Mouse (Mus musculus): ENCODE results near the gene Rpn2.

DNA sequence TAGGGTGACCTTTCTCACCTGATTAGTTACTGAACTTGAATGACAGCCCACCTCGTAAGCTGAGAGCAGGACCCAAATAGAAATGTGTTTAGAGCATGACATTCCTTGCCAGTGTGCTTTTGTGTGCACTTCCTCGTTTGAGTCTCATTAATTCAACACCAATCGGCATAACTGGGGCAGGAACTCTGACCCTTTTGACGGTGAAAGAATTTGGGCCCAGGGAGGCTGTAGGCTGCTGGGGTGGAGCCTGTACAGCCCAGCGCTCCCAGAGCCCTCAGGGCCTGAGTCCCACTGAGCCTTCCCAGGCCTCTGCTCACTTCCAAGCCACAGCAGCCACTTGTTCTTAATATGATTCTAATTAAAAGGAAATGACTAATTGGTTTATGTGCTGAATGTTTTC, 42.1 kb downstream of the Rpn2 start:
- no peak for TF ChIP-seq CTCF (IDR thresholded peaks at IDR 0.05; ENCODE audit: low read depth, low read length)
- no peak for TF ChIP-seq POLR2A (IDR thresholded peaks at IDR 0.05; ENCODE audit: insufficient read depth, low read length)
- no peak for TF ChIP-seq EP300 (IDR thresholded peaks at IDR 0.05; ENCODE audit: insufficient read depth, low read depth, low read length)

Data from ES-Bruce4 (cell line).